Mouse (Mus musculus): ENCODE results near the gene Bcor. TPM values are rescaled to one million over a fixed set of nuclear protein-coding genes. Genes with fewer than 3 reads are reported as not detected.

Gene Bcor
- total RNA-seq (2014; fragmentation: Nextera tagmentation) = 177 TPM in 2 replicates
- total RNA-seq (2017) = 63.5 and 70.0 TPM in 2 replicates
- polyA plus RNA-seq (2012) = 80.8 and 87.5 TPM in 2 replicates

GRCm38 (mm10) chrX:12159981-12160656 lies at the start of gene Bcor:
Gene Bcor, minus strand, starts transcription at chrX:12160355.
- Histone ChIP-seq H3K4me1 (ENCODE audit: insufficient read depth, low read depth, low read length) (no peaks in the 10 kb centered on the region), H3K9me3 (replicated peaks) (peaks cover 6% of the 10 kb centered on the region; the same call in 1 of the 2 replicates), H3K27me3 (ENCODE audit: insufficient read depth, low read length) (peaks cover 15% of the 10 kb centered on the region; the same call in 1 of the 2 replicates), H3K4me3 (ENCODE audit: low read depth, low read length) (no peak within 1 kb of the TSS), H3K36me3 (replicated peaks) (no peaks in the 10 kb centered on the region)
- no peak for ATAC-seq (ENCODE audit: extremely low read depth, insufficient number of reproducible peaks, low FRiP score, poor library complexity, severe bottlenecking)
- no peak for TF ChIP-seq GATA2 (IDR thresholded peaks at IDR 0.05; ENCODE audit: borderline replicate concordance, low read depth, low read length)
- no peak for TF ChIP-seq POLR2AphosphoS5 (IDR thresholded peaks at IDR 0.05; ENCODE audit: insufficient replicate concordance, low read depth, low read length)
- no peak for TF ChIP-seq GATA1 (IDR thresholded peaks at IDR 0.05; ENCODE audit: borderline replicate concordance, low read length)
- no peak for TF ChIP-seq TAL1 (conservative IDR thresholded peaks at IDR 0.05; ENCODE audit: low read depth, low read length)
- no peak for TF ChIP-seq CTCF (IDR thresholded peaks at IDR 0.05; ENCODE audit: low read depth, low read length)
- DNase-seq (ENCODE audit: low spot score) = no peak

GRCm38 (mm10) chrX:12202951-12203350 lies 42.8 kb upstream of the Bcor start:
- no peak for ATAC-seq (ENCODE audit: extremely low read depth, insufficient number of reproducible peaks, low FRiP score, poor library complexity, severe bottlenecking)
- no peak for DNase-seq (ENCODE audit: low spot score)
- Histone ChIP-seq H3K9me3 (replicated peaks) (no peaks in the 10 kb centered on the region), H3K27me3 (ENCODE audit: insufficient read depth, low read length) (peaks cover 5% of the 10 kb centered on the region; the same call in 1 of the 2 replicates), H3K4me1 (ENCODE audit: insufficient read depth, low read depth, low read length) (no peaks in the 10 kb centered on the region), H3K36me3 (replicated peaks) (no peaks in the 10 kb centered on the region), H3K4me3 (ENCODE audit: low read depth, low read length) (no peak overlapping the region)
- no peak for TF ChIP-seq GATA2 (IDR thresholded peaks at IDR 0.05; ENCODE audit: borderline replicate concordance, low read depth, low read length)

GRCm38 (mm10) chrX:12201111-12201510 lies 41.0 kb upstream of the Bcor start:
- TF ChIP-seq GATA1 (IDR thresholded peaks at IDR 0.05; ENCODE audit: borderline replicate concordance, low read length) (no peak), CTCF (IDR thresholded peaks at IDR 0.05; ENCODE audit: low read depth, low read length) (no peak), GATA2 (IDR thresholded peaks at IDR 0.05; ENCODE audit: borderline replicate concordance, low read depth, low read length) (no peak), POLR2AphosphoS5 (IDR thresholded peaks at IDR 0.05; ENCODE audit: insufficient replicate concordance, low read depth, low read length) (no peak), TAL1 (conservative IDR thresholded peaks at IDR 0.05; ENCODE audit: low read depth, low read length) (no peak)
- ATAC-seq (ENCODE audit: extremely low read depth, insufficient number of reproducible peaks, low FRiP score, poor library complexity, severe bottlenecking) = no peak
- Histone ChIP-seq H3K27me3 (ENCODE audit: insufficient read depth, low read length) (peaks cover 5% of the 10 kb centered on the region; the same call in 1 of the 2 replicates), H3K4me1 (ENCODE audit: insufficient read depth, low read depth, low read length) (no peaks in the 10 kb centered on the region), H3K9me3 (replicated peaks) (no peaks in the 10 kb centered on the region), H3K36me3 (replicated peaks) (no peaks in the 10 kb centered on the region), H3K4me3 (ENCODE audit: low read depth, low read length) (no peak overlapping the region)
- no peak for DNase-seq (ENCODE audit: low spot score)

- Histone ChIP-seq H3K4me3 (ENCODE audit: low read depth, low read length) (no peak overlapping the region), H3K9me3 (replicated peaks) (no peaks in the 10 kb centered on the region), H3K36me3 (replicated peaks) (no peaks in the 10 kb centered on the region), H3K4me1 (ENCODE audit: insufficient read depth, low read depth, low read length) (no peaks in the 10 kb centered on the region), H3K27me3 (ENCODE audit: insufficient read depth, low read length) (peaks cover 8% of the 10 kb centered on the region; the same call in 1 of the 2 replicates)
- TF ChIP-seq POLR2AphosphoS5 (IDR thresholded peaks at IDR 0.05; ENCODE audit: insufficient replicate concordance, low read depth, low read length) = no peak
- no peak for TF ChIP-seq GATA2 (IDR thresholded peaks at IDR 0.05; ENCODE audit: borderline replicate concordance, low read depth, low read length)
- no peak for DNase-seq (ENCODE audit: low spot score)
- ATAC-seq (ENCODE audit: extremely low read depth, insufficient number of reproducible peaks, low FRiP score, poor library complexity, severe bottlenecking) = no peak
Measured at GRCm38 (mm10) chrX:12195234-12195919, 35.2 kb upstream of the Bcor start.

GRCm38 (mm10) chrX:12192343-12192742 lies 32.2 kb upstream of the Bcor start:
- no peak for ATAC-seq (ENCODE audit: extremely low read depth, insufficient number of reproducible peaks, low FRiP score, poor library complexity, severe bottlenecking)
- no peak for DNase-seq (ENCODE audit: low spot score)
- no peaks in the 10 kb centered on the region for H3K9me3 ChIP-seq (replicated peaks)
- peaks cover 7% of the 10 kb centered on the region for H3K27me3 ChIP-seq (ENCODE audit: insufficient read depth, low read length)
- no peaks in the 10 kb centered on the region for H3K36me3 ChIP-seq (replicated peaks)
- no peak for TF ChIP-seq CTCF (IDR thresholded peaks at IDR 0.05; ENCODE audit: low read depth, low read length)
- no peak for TF ChIP-seq GATA1 (IDR thresholded peaks at IDR 0.05; ENCODE audit: borderline replicate concordance, low read length)
- no peaks in the 10 kb centered on the region for H3K4me1 ChIP-seq (ENCODE audit: insufficient read depth, low read depth, low read length)
- no peak overlapping the region for H3K4me3 ChIP-seq (ENCODE audit: low read depth, low read length)

GRCm38 (mm10) chrX:12189511-12189910 lies 29.4 kb upstream of the Bcor start:
- DNase-seq (ENCODE audit: low spot score) (no peak), ATAC-seq (ENCODE audit: extremely low read depth, insufficient number of reproducible peaks, low FRiP score, poor library complexity, severe bottlenecking) (no peak)
- Histone ChIP-seq H3K9me3 (replicated peaks) (no peaks in the 10 kb centered on the region), H3K4me3 (ENCODE audit: low read depth, low read length) (no peak overlapping the region), H3K36me3 (replicated peaks) (no peaks in the 10 kb centered on the region), H3K27me3 (ENCODE audit: insufficient read depth, low read length) (peaks cover 7% of the 10 kb centered on the region), H3K4me1 (ENCODE audit: insufficient read depth, low read depth, low read length) (no peaks in the 10 kb centered on the region)
- TF ChIP-seq GATA2 (IDR thresholded peaks at IDR 0.05; ENCODE audit: borderline replicate concordance, low read depth, low read length) (no peak), TAL1 (conservative IDR thresholded peaks at IDR 0.05; ENCODE audit: low read depth, low read length) (no peak), POLR2AphosphoS5 (IDR thresholded peaks at IDR 0.05; ENCODE audit: insufficient replicate concordance, low read depth, low read length) (no peak)

All from G1E (cell line).